Mouse (Mus musculus): ENCODE measurements around the gene Zfp985.
"Not testable (repeated sequence)": the region's sequence is repeated elsewhere in the genome, so short reads cannot be mapped to it uniquely, and the experiment has no call there.

Gene Zfp985

GRCm38 (mm10) chr4:147605521-147605920 lies 52.4 kb downstream of the Zfp985 start:
- no peak for DNase-seq (ENCODE audit: low spot score)

GRCm38 (mm10) chr4:147606511-147606910 lies 53.4 kb downstream of the Zfp985 start:
- DNase-seq (ENCODE audit: low spot score) = not testable (repeated sequence)

GRCm38 (mm10) chr4:147633818-147634262 lies 80.8 kb downstream of the Zfp985 start:
- not testable (repeated sequence) for DNase-seq (ENCODE audit: low spot score)
